Mouse (Mus musculus): ENCODE measurements around the gene Krtap19-3.

The Krtap19-3 gene

GRCm38 (mm10) chr16:88877938-88878337, at the start of gene Krtap19-3:
TSS of gene Krtap19-3 (minus strand) at chr16:88878038.
- no peak for DNase-seq (ENCODE audit: low spot score)

GRCm38 (mm10) chr16:88896357-88896756, 18.5 kb upstream of the Krtap19-3 start, which contains the start of gene Krtap19-5:
TSS of gene Krtap19-5 (minus strand) at chr16:88896457.
- DNase-seq (ENCODE audit: low spot score) = no peak

GRCm38 (mm10) chr16:88886870-88887269, 9.0 kb upstream of the Krtap19-3 start:
- DNase-seq (ENCODE audit: low spot score) = no peak

GRCm38 (mm10) chr16:88884989-88885388, 7.2 kb upstream of the Krtap19-3 start, which contains the start of gene Krtap19-4:
TSS of gene Krtap19-4 (minus strand) at chr16:88885089.
- DNase-seq (ENCODE audit: low spot score) = no peak

GRCm38 (mm10) chr16:88874169-88874568, 3.7 kb downstream of the Krtap19-3 start, which contains the start of gene Krtap19-2:
TSS of gene Krtap19-2 (minus strand) at chr16:88874269.
- no peak for DNase-seq (ENCODE audit: low spot score)

- DNase-seq (ENCODE audit: low spot score) = no peak
These were observed 8.5 kb downstream of the Krtap19-3 start, which contains the start of gene Krtap19-1 for GRCm38 (mm10) chr16:88869311-88869710. TSS of gene Krtap19-1 (minus strand) at chr16:88869411.

GRCm38 (mm10) chr16:88864887-88865407, 12.9 kb downstream of the Krtap19-3 start:
- DNase-seq (ENCODE audit: low spot score) = no peak

- no peak for DNase-seq (ENCODE audit: low spot score)
These were observed 26.4 kb downstream of the Krtap19-3 start for GRCm38 (mm10) chr16:88851450-88851849.

- DNase-seq (ENCODE audit: low spot score) = no peak
These were observed 29.3 kb downstream of the Krtap19-3 start for GRCm38 (mm10) chr16:88848558-88848957.

GRCm38 (mm10) chr16:88847363-88847762, 30.5 kb downstream of the Krtap19-3 start:
- no peak for DNase-seq (ENCODE audit: low spot score)
